15 mouse cellular contexts compared by ENCODE assay signal in genomic region chr3:107424258-107425041, GRCm38 (mm10). TPM values are rescaled to one million over a fixed set of nuclear protein-coding genes. Genes with fewer than 3 reads are reported as not detected.
DNase-seq lines count a peak whose midpoint lies in the region; ATAC-seq and TF ChIP-seq lines count a peak whose summit lies in the region.
"Had no signal": no experiment of that assay in that cellular context is flagged by ENCODE, and none has a peak within 500 bp of the region (broad histone marks: within the 10 kb centered on the region; RNA-seq: fewer than 3 reads in every experiment).

No protein-coding gene starts in this region.

- peak; percentile 91 for ATAC-seq in forebrain, postnatal 0 days
- ATAC-seq in midbrain, embryonic 16.5 days, result peak; percentile 60
- ATAC-seq in midbrain, embryonic 13.5 days, result no peak; the same call in 1 of the 2 replicates
- ATAC-seq: intestine, embryonic 16.5 days had no signal

- no peaks in the 10 kb centered on the region for H3K36me3 ChIP-seq in forebrain, postnatal 0 days (ENCODE audit: insufficient read depth)
- no peaks in the 10 kb centered on the region for H3K36me3 ChIP-seq in forebrain, embryonic 10.5 days (replicated peaks)
- H3K36me3 ChIP-seq in midbrain, embryonic 16.5 days (ENCODE audit: control insufficient read depth, insufficient read depth, low read length), result no peaks in the 10 kb centered on the region
- no peaks in the 10 kb centered on the region for H3K36me3 ChIP-seq in midbrain, embryonic 13.5 days
- H3K36me3 ChIP-seq: heart, embryonic 15.5 days; limb, embryonic 15.5 days; lung, embryonic 15.5 days had no signal

- no peak overlapping the region for H3K9ac ChIP-seq in forebrain, postnatal 0 days
- H3K9ac ChIP-seq in midbrain, embryonic 16.5 days (ENCODE audit: low read depth, low read length), result no peak overlapping the region
- H3K9ac ChIP-seq in midbrain, embryonic 13.5 days (replicated peaks), result no peak overlapping the region
- H3K9ac ChIP-seq: heart, embryonic 15.5 days; limb, embryonic 15.5 days; lung, embryonic 15.5 days had no signal

- no peak for TF ChIP-seq CTCF in forebrain, postnatal 0 days (IDR thresholded peaks at IDR 0.05; ENCODE audit: low read depth)

- H3K27me3 ChIP-seq in forebrain, postnatal 0 days (ENCODE audit: insufficient read depth, low read length), result no peaks in the 10 kb centered on the region
- H3K27me3 ChIP-seq in forebrain, embryonic 10.5 days (ENCODE audit: poor library complexity, severe bottlenecking), result no peaks in the 10 kb centered on the region
- H3K27me3 ChIP-seq in midbrain, embryonic 16.5 days (ENCODE audit: control insufficient read depth, insufficient read depth, low read depth, low read length), result no peaks in the 10 kb centered on the region
- no peaks in the 10 kb centered on the region for H3K27me3 ChIP-seq in midbrain, embryonic 13.5 days
- H3K27me3 ChIP-seq: heart, embryonic 15.5 days; limb, embryonic 15.5 days had no signal

- H3K27ac ChIP-seq in forebrain, postnatal 0 days (ENCODE audit: low read depth, low read length), result peak overlapping the region; percentile 4; the same call in 1 of the 2 replicates
- H3K27ac ChIP-seq in forebrain, embryonic 10.5 days, result no peak overlapping the region
- H3K27ac ChIP-seq in midbrain, embryonic 16.5 days (ENCODE audit: low read length), result no peak overlapping the region
- H3K27ac ChIP-seq in midbrain, embryonic 13.5 days, result no peak overlapping the region
- H3K27ac ChIP-seq: heart, embryonic 15.5 days; limb, embryonic 15.5 days; lung, embryonic 15.5 days had no signal

- peak overlapping the region; percentile 10; the same call in 1 of the 2 replicates for H3K4me2 ChIP-seq in forebrain, postnatal 0 days (ENCODE audit: low read depth)
- no peak overlapping the region for H3K4me2 ChIP-seq in midbrain, embryonic 16.5 days (ENCODE audit: low read length)
- H3K4me2 ChIP-seq in midbrain, embryonic 13.5 days (replicated peaks), result no peak overlapping the region
- H3K4me2 ChIP-seq: heart, embryonic 15.5 days; limb, embryonic 15.5 days; lung, embryonic 15.5 days had no signal

- WGBS in forebrain, postnatal 0 days, result 33% methylated on average over 11 of the region's 11 CpGs
- 81% methylated on average over 11 of the region's 11 CpGs for WGBS in forebrain, embryonic 10.5 days
- WGBS in midbrain, embryonic 16.5 days, result 61% methylated on average over 11 of the region's 11 CpGs
- WGBS in midbrain, embryonic 13.5 days, result 68% methylated on average over 11 of the region's 11 CpGs

- no peak overlapping the region for H3K4me3 ChIP-seq in forebrain, postnatal 0 days (ENCODE audit: low read depth, low read length)
- H3K4me3 ChIP-seq in forebrain, embryonic 10.5 days, result no peak overlapping the region
- no peak overlapping the region for H3K4me3 ChIP-seq in midbrain, embryonic 16.5 days (ENCODE audit: low read depth, low read length)
- H3K4me3 ChIP-seq in midbrain, embryonic 13.5 days (replicated peaks), result no peak overlapping the region
- H3K4me3 ChIP-seq: heart, embryonic 15.5 days; limb, embryonic 15.5 days; lung, embryonic 15.5 days had no signal

- DNase-seq in forebrain, postnatal 0 days, result peak; percentile 71
- no peak for DNase-seq in forebrain, embryonic 10.5 days (ENCODE audit: extremely low spot score, low spot score)
- DNase-seq in left cerebral cortex, adult 9 months (ENCODE audit: low spot score in 2 of 2), result peak; percentile 49 to 64
- DNase-seq in telencephalon, adult 2 months (ENCODE audit: low read depth, low spot score), result peak; percentile 87
- no peak for DNase-seq in heart, postnatal 10 days
- DNase-seq in spleen, postnatal 4 days (ENCODE audit: low spot score in 2 of 2), result no peak
- DNase-seq: adrenal gland, postnatal 10 days; gastrocnemius, postnatal 14 days had no signal

- intact Hi-C loops in heart, postnatal 10 days (cut with DNase I), result no loop called here

- H3K4me1 ChIP-seq in forebrain, postnatal 0 days (ENCODE audit: insufficient read depth), result 0 out of 2 replicates have a peak, but pooled peaks cover 6% of the 10 kb centered on the region
- no peaks in the 10 kb centered on the region; the same call in 1 of the 2 replicates for H3K4me1 ChIP-seq in forebrain, embryonic 10.5 days
- no peaks in the 10 kb centered on the region for H3K4me1 ChIP-seq in midbrain, embryonic 16.5 days (ENCODE audit: control insufficient read depth, insufficient read depth, low read length)
- H3K4me1 ChIP-seq in midbrain, embryonic 13.5 days (replicated peaks), result no peaks in the 10 kb centered on the region
- H3K4me1 ChIP-seq: heart, embryonic 15.5 days; limb, embryonic 15.5 days; lung, embryonic 15.5 days had no signal

- no peaks in the 10 kb centered on the region for H3K9me3 ChIP-seq in forebrain, postnatal 0 days (ENCODE audit: low read length)
- no peaks in the 10 kb centered on the region for H3K9me3 ChIP-seq in forebrain, embryonic 10.5 days
- no peaks in the 10 kb centered on the region for H3K9me3 ChIP-seq in midbrain, embryonic 16.5 days (replicated peaks; ENCODE audit: control insufficient read depth, low read length, poor library complexity, severe bottlenecking)
- no peaks in the 10 kb centered on the region for H3K9me3 ChIP-seq in midbrain, embryonic 13.5 days
- H3K9me3 ChIP-seq: heart, embryonic 15.5 days; limb, embryonic 15.5 days; lung, embryonic 15.5 days had no signal

RNA-seq across cellular contexts. Expression of gene Kcnc4, which starts 34.9 kb away (rescaled TPM):
- total RNA-seq in forebrain, postnatal 0 days (2014; rRNA removed), result 10.7 and 15.4 TPM in 2 replicates
- polyA plus RNA-seq in forebrain, postnatal 0 days (2015; fragmentation: Nextera tagmentation; extraction: Ambion mirVana), result 4.2 and 6.6 TPM in 2 replicates
- not detected in 2 replicates for polyA plus RNA-seq in forebrain, embryonic 10.5 days (2016; fragmentation: Nextera tagmentation; extraction: Ambion mirVana)
- polyA plus RNA-seq in midbrain, embryonic 16.5 days (2015; fragmentation: Nextera tagmentation; extraction: Ambion mirVana), result 5.8 and 8.8 TPM in 2 replicates
- polyA plus RNA-seq in midbrain, embryonic 13.5 days (2015; fragmentation: Nextera tagmentation; extraction: Ambion mirVana), result 1.4 and 1.8 TPM in 2 replicates
- under 1 TPM; 0.36 to 0.50 TPM for total RNA-seq in heart, postnatal 10 days (2021)
- total RNA-seq: neutrophil, adult 5-6 weeks had no signal
- polyA plus RNA-seq: intestine, embryonic 16.5 days had no signal

Comparison
In these comparisons a context has a peak if more than half of its experiments do, and no peak if none do; other contexts are left out.
1. DNase-seq: peak in forebrain, postnatal 0 days (single experiment), left cerebral cortex, adult 9 months (2 of 2) and telencephalon, adult 2 months (single experiment); none in forebrain, embryonic 10.5 days (single experiment), heart, postnatal 10 days (0 of 2) and spleen, postnatal 4 days (0 of 2).